Mouse (Mus musculus): ENCODE results near the gene Abcc1. TPM values are rescaled to one million over a fixed set of nuclear protein-coding genes. Genes with fewer than 3 reads are reported as not detected.
A peak's percentile ranks its signal among the peaks of the same experiment; 100 is the strongest.

Gene Abcc1
- polyA plus RNA-seq (2017; shearing (Covaris generic)), result 10 to 100 TPM; 20.8 to 40.1 TPM

DNA sequence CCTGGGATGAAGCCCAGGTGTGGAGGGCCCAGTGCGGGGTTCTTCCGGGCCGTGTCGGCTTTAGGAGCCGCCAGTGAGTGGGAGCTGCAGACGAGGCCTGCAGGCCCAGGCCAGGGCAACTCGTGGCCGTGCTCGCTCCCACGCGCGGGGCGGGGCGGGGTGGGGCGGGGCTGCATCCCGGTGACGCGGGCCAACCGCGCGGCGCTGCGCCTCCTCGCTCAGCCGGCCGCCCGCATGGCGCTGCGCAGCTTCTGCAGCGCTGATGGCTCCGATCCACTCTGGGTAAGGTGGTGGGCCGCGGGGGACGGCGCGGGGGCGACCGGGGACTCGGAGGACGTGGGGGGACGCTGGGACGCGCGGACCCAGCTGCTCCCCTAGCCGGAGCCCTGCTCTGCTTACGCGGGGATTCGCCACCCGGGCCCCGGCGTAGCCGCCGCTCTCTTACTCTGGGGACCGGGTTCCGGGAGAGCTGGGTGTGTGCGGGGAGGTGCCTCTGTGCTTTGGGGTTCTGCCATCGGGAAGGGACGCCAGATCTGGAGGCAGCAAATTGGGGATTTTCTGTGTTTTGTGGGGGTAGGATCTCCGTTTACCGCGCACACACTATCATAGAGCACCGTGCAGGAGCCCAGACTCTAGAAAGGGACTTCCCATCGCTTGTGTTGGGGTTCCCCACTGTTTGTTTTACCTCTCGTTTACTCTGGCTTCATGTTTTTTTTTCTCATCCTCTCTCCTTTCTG, at the start of gene Abcc1:
Abcc1 (plus strand) TSS at position 197 of the 737 bp plus-strand sequence.
- ATAC-seq, result peak; percentile 81

DNA sequence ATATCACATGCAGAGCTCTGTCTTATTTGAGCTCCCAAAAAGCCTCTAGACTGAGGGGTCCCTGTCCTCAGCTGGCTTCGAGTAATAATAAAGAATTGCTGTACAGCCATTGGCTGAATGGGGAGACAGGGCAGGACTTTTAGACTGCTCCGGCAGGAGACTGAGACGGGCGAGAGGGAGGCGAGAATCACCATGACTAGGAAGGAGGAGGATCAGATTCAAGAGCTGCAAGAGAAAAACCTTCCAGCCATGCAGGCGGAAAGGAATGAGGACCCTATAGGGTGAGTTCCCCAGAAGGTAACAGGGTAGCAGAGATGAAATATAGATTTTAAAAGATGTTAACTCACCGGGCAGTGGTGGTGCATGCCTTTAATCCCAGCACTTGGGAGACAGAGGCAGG, 48.4 kb upstream of the Abcc1 start:
- ATAC-seq, result no peak

DNA sequence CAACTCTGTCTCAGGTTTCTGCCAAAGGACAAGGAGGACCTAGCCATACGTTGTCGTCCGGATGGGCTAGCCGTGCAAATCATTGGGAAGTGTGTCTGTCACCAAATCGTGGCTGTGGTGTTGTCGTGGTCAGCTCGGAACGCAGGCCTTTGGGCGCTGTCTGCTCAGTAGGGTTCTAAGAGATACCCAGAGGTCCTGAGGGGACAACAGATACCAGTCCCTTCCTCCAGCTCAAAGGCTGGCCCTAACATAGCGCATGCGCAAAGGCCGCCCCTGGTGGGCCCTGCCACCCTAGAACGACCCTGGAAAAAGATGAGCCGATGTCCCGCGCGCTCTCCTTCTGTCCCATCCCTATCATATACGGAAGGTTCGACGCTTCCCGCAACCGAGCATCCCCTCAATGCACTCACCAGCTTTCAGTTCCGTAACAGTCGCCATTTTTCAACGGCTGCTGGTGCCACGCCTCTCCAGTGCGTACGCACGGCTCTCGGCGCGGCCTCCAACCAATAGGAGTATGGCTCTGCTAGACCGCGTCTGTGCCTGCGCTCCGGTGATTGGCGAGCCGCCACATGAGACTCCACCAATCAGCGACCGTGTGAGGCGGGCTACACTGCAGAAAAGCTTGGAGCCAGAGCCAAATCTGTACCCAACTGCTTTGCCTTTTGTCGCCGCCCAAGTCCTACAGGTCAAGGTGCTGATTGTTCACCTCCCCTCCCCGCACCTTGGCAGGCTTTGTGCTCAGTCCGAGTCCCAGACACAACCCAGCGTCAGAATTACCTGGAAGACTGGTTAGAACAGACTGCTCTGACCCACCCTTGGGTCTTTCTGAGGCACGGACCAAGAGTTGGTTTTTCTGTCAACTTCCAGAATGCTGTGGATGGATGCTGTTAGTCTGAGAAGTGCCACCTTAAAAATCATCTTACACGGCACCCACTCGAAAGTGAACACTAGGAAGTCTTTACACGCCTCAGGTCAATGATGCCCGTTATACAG, 44.2 kb upstream of the Abcc1 start, which contains the start of gene Fopnl:
Fopnl (minus strand) TSS at position 522 of the 993 bp plus-strand sequence.
- ATAC-seq, result peak; percentile 100

DNA sequence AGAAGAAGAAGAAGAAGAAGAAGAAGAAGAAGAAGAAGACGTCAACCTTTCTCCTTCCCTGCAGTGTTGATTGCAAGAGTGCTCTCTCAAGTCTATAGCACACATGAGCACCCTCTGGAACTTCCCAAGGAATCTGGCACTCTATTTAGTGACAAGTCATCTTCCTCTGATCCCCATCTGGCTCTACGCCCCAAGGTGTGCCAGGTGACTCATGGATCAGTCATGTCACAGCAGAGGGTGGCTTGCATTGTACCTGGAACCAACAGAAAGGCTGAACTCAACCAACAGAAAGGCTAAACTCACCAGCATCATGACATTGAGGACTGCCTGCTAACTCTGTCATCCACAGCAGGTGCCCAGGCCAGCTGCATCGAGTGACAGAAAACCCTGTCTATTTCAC, 41.7 kb upstream of the Abcc1 start:
- ATAC-seq, result no peak

DNA sequence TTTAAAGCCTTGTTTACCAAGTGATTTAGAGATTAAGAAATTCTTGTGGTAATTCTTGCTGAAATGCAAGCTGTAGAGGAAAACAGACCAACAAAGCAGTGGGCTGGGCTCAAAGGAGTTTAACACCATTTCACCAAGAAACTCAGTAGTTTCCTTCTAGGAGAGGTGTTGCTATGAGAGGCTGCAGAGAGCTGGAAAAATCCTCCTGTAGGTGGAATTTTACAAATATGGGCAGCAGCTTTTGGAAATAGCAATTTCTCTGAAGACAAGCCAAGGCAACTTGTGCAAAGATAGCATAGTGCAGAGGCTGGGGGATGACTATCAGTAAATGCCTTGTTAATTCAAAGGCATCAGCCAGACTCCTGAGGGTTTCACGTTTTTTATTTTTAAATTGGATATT, 40.9 kb upstream of the Abcc1 start:
- ATAC-seq, result no peak

DNA sequence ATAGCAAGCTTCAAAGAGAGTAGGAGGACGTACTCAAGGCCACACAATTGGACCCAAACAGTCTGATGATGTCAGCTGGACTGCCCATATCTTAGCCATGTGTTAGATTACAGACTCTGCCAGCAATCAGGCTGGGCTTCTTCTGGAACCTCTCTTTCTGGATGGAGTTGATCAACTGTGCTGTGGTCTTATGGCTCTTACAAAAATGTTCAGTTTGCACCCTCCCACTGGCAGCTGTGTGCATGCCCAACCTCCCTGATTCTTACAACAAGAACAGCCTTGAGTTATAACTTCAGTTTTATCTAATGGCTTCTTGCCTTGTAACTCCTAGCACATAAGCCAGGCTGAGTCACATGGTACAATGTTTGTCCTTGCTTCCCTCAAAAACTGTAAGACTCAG, 33.2 kb upstream of the Abcc1 start:
- ATAC-seq, result no peak

DNA sequence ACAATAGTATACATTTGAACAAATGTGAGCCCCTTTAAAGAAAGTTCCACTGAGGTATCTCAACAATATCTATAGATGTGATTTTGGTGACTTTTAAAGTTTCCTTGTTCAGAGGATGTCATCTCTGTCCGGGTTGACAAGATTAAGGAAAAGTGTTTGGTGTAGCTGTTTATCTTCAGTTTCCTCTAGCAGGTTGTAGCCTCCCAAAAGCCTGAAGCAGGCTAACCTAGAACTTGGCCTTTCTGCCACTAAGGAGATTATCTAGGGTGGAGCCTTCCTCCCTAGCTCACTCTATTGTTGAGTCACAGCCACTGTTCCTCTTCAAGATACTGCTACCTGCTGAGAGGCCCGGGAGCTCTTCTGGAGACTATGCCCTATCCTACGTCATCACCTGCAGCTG, 16.4 kb upstream of the Abcc1 start:
- no peak for ATAC-seq

DNA sequence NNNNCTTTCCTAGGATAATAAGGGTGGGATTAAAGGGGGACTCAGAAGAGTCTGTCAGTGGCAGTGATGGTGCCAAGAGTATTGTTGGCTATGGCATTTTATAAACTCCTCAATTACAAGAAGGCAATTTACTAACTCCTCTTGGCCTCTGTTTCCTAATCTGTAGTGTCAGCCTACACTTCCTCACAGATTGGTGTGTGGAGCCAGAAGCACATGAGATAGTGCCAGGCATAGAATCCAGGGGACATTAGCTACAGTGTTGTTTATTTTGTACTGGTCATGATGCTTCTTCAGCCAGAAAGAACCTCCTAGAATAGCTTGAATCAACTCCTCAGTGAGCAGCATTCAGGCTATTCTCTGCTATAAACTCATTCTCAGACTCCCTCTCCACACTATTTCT, 9.8 kb upstream of the Abcc1 start:
- no peak for ATAC-seq

DNA sequence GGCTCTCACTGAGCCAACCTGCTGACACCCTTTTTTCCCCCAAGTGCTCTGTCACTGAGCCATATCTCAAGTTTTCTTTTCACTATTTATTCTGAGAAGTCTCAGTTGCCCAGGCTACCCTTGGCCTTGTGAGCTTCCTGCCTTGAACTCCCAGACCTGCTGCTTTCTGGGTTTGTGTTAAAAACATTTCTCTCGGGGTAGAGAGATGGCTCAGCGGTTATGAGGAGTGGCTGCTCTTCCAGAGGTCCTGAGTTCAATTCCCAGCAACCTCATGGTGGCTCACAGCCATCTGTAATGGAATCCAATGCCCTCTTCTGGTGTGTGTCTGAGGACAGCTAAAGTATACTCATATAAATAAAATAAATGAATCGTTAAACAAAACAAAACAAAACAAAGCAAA, 9.1 kb upstream of the Abcc1 start:
- ATAC-seq, result no peak

DNA sequence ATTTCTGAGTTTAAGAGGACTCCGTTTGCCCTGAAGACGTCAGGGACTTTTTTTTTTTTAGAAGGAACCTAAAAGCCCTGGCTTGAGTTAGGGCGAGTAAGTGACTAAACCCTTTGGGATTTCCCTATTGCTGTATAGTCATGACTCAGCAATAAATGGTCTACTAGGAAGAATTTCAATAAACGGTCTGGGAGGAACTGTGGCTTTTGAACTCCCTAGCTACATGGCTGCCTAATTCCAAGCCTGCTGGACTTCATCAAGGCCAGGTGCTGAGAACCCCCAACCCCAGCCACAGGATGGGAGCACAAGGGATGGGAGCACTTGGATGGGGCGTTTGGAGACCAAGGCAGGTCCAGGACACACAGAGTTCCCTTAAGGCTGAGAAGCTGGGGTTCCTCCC, 8.7 kb upstream of the Abcc1 start:
- no peak for ATAC-seq

DNA sequence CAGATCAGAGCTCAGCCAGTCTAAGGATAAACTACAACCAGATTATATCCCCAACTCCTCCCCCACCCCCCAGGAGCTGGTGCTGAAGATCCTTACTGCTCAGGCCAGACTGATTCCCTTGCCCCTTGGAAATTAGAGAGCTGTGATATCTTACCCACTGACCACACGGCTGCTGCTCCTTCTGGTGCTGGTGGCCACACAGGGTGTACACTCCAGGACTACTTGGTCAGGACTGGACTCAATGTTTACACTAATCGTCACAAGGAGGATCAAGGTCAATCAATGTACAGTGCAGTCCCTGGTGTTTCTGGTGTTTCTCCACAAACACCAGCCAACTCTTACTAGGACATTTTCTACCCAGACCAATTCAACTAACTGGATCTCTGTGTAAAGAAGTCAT, 3.5 kb upstream of the Abcc1 start:
- ATAC-seq, result no peak

DNA sequence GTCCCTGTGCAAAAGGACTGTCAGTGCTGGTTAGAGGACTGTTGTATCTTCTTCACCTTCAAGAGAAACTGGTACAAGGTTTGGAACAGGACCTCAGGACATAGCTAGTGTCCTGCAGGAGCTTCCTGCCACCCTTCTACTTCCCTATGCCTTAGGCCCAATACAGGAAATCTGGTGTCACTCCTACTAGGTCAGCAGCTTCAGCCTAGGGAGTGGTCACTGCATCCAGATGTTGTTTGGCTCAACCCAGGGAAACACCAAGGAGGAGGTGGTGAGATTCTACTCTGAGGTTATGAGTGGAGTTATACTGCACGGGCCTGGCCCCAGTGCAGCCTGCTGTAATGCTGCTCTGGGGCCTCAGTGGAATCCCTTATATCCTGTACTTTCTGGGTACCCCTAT, 2.8 kb upstream of the Abcc1 start:
- ATAC-seq, result no peak

DNA sequence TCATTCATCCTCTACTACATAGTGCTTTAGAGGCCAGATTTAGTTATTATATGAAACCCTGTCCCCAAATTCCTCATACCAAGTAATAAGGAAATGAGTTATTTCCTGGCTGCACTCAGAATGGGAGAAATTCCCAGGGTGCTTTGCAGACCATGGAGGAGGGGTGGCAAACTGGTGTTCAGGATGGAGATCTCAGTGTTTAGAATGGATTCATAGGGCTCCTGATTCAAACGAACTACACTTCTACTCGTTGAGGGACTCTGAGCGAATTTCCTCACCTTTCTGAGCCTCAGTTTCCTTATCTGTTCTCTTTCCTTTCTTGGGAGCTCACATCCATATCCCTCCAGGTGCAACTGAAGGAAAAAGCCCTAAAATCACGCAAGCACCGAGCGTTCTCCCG, 427 bp upstream of the Abcc1 start:
- ATAC-seq, result no peak

DNA sequence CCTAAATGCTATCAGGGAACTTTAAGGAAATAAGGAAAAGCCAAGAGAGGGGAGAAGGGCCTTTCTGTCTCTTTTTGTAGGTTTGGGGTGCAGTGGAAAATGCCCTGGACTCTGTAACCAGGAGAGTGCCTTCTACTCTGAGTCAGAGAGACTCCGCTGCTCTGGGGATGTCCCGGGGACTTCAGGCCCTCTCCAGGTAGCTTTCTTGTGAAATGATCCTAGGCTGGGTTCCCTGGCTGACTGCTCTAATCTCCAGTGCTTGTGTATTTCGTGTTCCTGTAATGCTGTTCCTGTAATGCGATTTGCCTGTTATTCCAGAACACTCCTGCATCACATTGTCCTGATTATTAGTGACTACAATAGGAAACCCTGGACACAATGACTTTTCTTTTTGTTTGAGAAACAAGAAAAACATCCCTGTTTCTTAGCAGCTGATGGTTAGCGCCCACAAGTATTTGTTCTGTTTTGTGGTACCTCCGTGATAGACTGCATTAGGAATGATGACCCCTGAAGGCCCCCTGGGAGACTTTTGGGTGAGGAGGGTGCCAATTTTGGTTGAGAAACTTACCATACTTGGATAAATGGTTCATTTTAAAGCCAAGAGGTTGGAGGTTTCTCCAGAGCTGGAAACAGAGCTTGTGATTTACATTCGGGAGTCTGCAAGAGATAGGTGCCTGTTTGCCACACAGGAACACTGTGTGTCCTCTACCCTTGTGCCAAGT, 902 bp downstream of the Abcc1 start:
- peak; percentile 74 for ATAC-seq

DNA sequence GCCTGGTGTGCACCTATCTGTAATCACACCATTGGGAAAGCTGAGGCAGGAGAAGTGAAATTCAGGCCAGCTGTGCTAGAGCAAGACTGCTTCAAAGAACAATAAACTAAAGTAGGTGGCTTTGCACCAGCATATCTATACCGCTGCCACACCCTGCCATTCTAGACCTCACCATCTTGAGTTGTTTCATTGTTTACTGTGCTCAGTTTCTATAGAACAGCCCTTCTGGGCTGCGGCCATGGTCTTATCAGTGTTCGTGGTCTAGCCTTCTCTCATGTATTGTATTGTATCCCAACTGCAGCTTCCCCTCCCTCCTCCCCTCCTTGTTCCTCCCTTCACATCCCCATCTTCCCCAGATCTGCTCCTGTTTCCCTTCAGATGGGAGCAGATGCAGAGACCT, 2.1 kb downstream of the Abcc1 start:
- ATAC-seq, result no peak

DNA sequence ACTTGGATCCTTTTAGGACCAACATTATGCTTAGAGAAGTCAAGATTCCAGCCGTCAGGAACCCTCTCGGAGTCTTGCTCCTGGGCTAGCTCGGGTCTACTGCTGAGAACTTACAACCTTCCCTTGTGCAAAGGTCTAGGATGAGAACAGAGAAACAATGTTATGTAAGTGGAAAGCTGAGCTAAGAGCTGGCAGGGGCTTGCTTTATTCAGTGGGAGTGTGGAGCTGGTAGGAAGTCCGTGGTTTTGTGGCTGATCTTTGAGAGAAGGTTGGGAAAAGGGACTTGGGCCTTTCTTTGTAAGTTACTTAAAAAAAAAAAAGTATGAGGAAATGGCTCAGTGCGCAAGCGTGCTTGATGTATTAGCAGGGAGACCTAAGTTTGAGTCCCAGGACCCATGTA, 2.7 kb downstream of the Abcc1 start:
- no peak for ATAC-seq

DNA sequence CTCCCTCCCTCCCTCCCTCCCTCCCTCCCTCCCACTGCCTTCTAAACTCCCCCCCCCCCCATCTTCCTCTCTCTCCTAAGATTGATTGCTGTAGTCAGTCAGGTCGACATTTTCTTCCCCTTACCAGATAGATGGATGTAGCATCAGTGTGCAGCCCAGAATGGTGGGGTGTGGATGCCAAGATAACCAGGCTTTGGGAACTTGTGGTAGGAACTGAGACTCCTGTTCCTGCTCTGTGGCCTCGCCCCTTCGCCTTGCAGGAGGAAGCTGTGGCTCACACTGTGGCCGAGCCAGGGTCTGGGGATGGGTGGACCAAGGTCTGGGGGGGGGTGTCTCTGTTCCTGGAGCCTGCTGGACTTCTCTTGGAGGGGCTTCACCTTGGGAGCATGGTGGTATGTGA, 4.1 kb downstream of the Abcc1 start:
- ATAC-seq, result no peak

DNA sequence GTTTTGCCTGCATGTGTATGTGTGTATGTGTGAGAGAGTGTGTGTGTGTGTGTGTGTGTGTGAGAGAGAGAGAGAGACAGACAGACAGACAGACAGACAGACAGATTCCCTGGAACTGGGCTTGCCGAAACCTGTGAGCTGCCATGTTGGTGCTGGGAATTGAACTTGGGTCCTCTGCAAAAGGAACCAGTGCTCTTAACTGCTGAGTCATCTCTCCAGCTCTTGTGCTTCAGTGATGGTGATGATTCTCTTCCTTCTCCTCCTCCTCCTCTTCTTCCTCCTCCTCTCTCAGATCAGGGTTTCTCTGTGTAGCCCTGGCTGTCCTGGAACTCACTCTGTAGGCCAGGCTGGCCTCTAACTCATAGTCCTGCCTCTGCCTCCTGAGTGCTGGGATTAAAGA, 4.7 kb downstream of the Abcc1 start:
- no peak for ATAC-seq

DNA sequence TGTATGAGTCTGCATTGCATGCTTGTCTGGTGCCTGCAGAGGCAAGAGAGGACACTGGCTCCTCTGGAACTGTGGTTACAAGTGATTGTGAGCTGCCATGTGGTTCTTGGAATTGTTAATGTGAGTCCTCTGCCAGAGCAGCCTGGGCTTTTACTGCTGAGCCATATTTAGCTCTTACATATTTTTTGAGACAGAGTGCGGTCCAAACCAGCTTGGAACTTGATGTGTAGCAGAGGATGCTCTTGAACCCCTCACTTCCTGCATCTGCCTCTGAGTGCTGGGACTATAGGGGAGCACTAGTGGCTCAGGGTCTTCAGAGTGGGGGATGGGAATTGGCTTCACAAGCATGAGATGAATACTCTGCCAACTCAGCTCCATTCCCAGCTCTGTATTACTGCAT, 10.0 kb downstream of the Abcc1 start:
- no peak for ATAC-seq

DNA sequence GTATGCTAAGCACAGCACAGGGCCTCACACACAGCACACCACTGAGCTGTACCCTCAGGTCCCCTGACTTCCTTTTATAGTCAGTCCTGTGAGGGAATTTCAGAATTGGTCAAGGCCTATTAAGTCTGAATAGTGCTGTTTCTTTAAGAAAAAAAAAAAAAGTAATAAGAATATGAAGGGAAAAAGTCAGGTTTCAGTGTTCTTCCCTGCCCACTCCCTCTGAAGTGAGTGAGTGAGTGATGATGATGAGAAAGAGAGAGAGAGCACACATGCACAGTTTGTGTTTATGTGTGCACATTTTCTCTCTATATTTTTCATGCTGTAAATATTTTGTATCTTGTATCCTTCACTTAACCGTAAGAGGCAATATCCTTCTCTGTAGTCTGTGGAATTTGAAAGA, 11.0 kb downstream of the Abcc1 start:
- ATAC-seq, result no peak

DNA sequence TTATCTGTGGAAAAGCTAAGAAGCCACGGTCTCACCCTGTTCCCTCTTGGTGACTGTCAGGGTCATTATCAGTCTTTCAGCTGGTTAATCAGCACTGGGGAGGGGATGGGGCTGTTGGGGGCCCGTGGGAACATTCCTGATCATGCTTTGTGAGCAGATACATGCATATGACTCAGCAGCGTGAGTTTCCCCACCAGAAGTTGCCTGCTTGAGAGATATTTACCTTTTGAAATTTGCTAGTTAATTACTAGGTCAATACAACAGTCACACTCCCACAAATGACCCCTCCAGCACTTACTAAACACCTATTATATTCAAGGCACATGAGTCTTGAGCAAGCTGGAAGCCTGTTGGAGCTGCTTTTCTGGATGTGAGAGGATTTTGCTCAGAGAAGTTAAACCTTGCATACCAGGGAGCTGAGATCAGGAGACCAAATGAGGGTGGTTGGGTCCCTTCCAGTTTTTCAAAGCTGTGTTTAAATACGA, 11.5 kb downstream of the Abcc1 start:
- ATAC-seq, result no peak

DNA sequence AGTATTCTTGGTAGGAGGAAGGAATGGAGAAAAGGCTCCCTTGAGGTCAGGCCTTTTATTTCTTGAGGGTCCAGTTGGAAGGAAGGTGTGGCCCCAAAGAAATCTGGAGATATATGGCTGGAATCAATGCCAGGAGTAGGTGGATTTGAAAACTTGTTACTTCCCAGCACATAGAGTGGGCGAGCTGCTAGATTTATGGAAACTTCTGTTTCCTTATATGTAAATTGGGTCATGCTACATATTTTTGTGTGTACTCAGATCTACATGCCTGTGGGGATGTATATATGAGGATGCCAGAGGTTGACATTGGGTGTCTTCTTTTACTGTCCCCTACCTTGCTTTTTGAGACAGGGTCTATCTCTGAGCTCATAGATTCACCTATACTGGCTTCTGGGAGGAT, 14.6 kb downstream of the Abcc1 start:
- no peak for ATAC-seq

DNA sequence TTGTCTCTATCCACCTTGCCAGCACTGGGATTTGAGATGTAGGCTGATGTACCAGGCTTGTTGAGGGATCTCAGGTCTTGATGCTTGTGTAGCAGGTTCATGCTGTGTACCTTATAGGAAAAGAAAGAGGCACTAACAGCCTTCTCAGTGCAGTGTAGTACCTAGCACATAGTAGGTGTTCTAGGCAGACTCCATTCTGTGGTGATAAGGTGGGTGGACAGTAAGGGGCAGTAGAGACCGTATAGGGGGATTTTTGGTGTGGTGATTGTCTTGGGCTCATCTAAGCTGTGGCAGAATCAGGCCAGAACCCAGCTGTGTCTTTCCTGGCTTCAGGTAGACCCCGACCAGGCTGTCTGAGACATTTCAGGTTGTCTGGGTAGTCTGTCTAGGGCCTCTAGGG, 15.0 kb downstream of the Abcc1 start:
- no peak for ATAC-seq

Data from CD4-positive, CD25-positive, alpha-beta regulatory T cell, adult 4 months (primary cell).